Mouse (Mus musculus) limb, embryonic 12.5 days (tissue): Measurements from ENCODE around the gene Kalrn. TPM values are rescaled to one million over a fixed set of nuclear protein-coding genes. Genes with fewer than 3 reads are reported as not detected.

Experiments
- ATAC-seq: fragments of 200-750 bp; cut with Nextera tagmentation; 2 replicates; pipeline ENCODE4 v1.8.0; 2017; ENCODE audit warnings: low read depth, moderate TSS enrichment; ENCODE audit not compliant: insufficient number of reproducible peaks, insufficient read depth, low FRiP score, low TSS enrichment
- H3K27ac ChIP-seq: fragments of 300-500 bp; sonication (generic); 2 replicates; pipeline ENCODE4 v1.5.1; 2016; ENCODE audit warnings: mild to moderate bottlenecking, moderate library complexity
- H3K27me3 ChIP-seq: fragments of 300-500 bp; sonication (generic); 2 replicates; pipeline ENCODE4 v1.6.1; 2016; ENCODE audit warnings: mild to moderate bottlenecking, moderate library complexity
- H3K36me3 ChIP-seq: fragments of 300-500 bp; sonication (generic); 2 replicates; pipeline ENCODE4 v1.6.1; 2016; ENCODE audit warnings: mild to moderate bottlenecking, moderate library complexity
- H3K4me1 ChIP-seq: fragments of 300-500 bp; sonication (generic); replicated peaks from 2 replicates; pipeline ENCODE4 v1.6.1; 2016
- H3K4me2 ChIP-seq: fragments of 300-500 bp; sonication (generic); 2 replicates; pipeline ENCODE4 v1.6.1; 2016; ENCODE audit warnings: mild to moderate bottlenecking, moderate library complexity
- H3K4me3 ChIP-seq: fragments of 300-500 bp; sonication (generic); replicated peaks from 2 replicates; pipeline ENCODE4 v1.5.1; 2016; ENCODE audit warnings: mild to moderate bottlenecking
- H3K9ac ChIP-seq: fragments of 300-500 bp; sonication (generic); replicated peaks from 2 replicates; pipeline ENCODE4 v1.6.1; 2016; ENCODE audit warnings: mild to moderate bottlenecking, moderate library complexity
- H3K9me3 ChIP-seq: fragments of 300-500 bp; sonication (generic); 2 replicates; pipeline ENCODE4 v1.6.1; 2016; ENCODE audit warnings: mild to moderate bottlenecking, moderate library complexity
- WGBS: fragments of 180-500 bp; shearing (Covaris S2); methylation state at CpG from one replicate; pipeline ENCODE4 v1.1.7; 2016; 5-methylcytosine and 5-hydroxymethylcytosine counted together
- polyA plus RNA-seq: library from polyadenylated mRNA; unstranded; fragments of >200 nt; fragmentation: Nextera tagmentation; extraction: Ambion mirVana; gene quantifications from 2 replicates; pipeline ENCODE4 v1.2.1, GENCODE M21; 2016

Kalrn gene
- polyA plus RNA-seq, 1 experiment from 2014 or later, result 13.1 TPM

- Histone ChIP-seq H3K9ac (no peak overlapping the region), H3K36me3 (no peaks in the 10 kb centered on the region), H3K4me1 (peaks cover 6% of the 10 kb centered on the region; the same call in 1 of the 2 replicates), H3K4me2 (no peak overlapping the region), H3K4me3 (no peak overlapping the region), H3K27me3 (no peaks in the 10 kb centered on the region), H3K27ac (no peak overlapping the region), H3K9me3 (no peaks in the 10 kb centered on the region)
- WGBS, result 94% methylated on average over 10 of the region's 10 CpGs
- no peak for ATAC-seq
These were observed 69.1 kb downstream of the Kalrn start for GRCm38 (mm10) chr16:34504250-34504649.

- H3K27me3 ChIP-seq, result no peaks in the 10 kb centered on the region
- H3K27ac ChIP-seq, result no peak overlapping the region
- H3K36me3 ChIP-seq, result no peaks in the 10 kb centered on the region
- no peak overlapping the region for H3K4me2 ChIP-seq
- H3K9me3 ChIP-seq, result 0 out of 2 replicates have a peak, but pooled peaks cover under 1% of the 10 kb centered on the region
- no peak overlapping the region for H3K9ac ChIP-seq
- peaks cover 6% of the 10 kb centered on the region; the same call in 1 of the 2 replicates for H3K4me1 ChIP-seq
- H3K4me3 ChIP-seq, result no peak overlapping the region
- no peak for ATAC-seq
These were observed 71.2 kb downstream of the Kalrn start for GRCm38 (mm10) chr16:34502110-34502509.

- ATAC-seq, result no peak
- Histone ChIP-seq H3K4me1 (peaks cover 26% of the 10 kb centered on the region), H3K9ac (no peak overlapping the region), H3K9me3 (peaks cover 6% of the 10 kb centered on the region; the same call in 1 of the 2 replicates), H3K27ac (no peak overlapping the region), H3K27me3 (no peaks in the 10 kb centered on the region), H3K4me3 (no peak overlapping the region), H3K36me3 (no peaks in the 10 kb centered on the region), H3K4me2 (no peak overlapping the region)
- WGBS, result 88% methylated on average over 1 of the region's 1 CpGs
These were observed 78.6 kb downstream of the Kalrn start for GRCm38 (mm10) chr16:34494741-34495140.

GRCm38 (mm10) chr16:34493914-34494313 lies 79.4 kb downstream of the Kalrn start:
- Histone ChIP-seq H3K27me3 (no peaks in the 10 kb centered on the region), H3K36me3 (no peaks in the 10 kb centered on the region), H3K4me3 (no peak overlapping the region), H3K9me3 (peaks cover 6% of the 10 kb centered on the region; the same call in 1 of the 2 replicates), H3K27ac (no peak overlapping the region), H3K9ac (no peak overlapping the region), H3K4me2 (no peak overlapping the region), H3K4me1 (peaks cover 28% of the 10 kb centered on the region)
- WGBS, result 40% methylated on average over 3 of the region's 3 CpGs
- no peak for ATAC-seq

- Histone ChIP-seq H3K27ac (no peak overlapping the region), H3K4me1 (peaks cover 29% of the 10 kb centered on the region), H3K9ac (no peak overlapping the region), H3K4me2 (no peak overlapping the region), H3K27me3 (no peaks in the 10 kb centered on the region), H3K36me3 (no peaks in the 10 kb centered on the region), H3K9me3 (no peaks in the 10 kb centered on the region), H3K4me3 (no peak overlapping the region)
- 76% methylated on average over 8 of the region's 8 CpGs for WGBS
- ATAC-seq, result no peak
These were observed 82.1 kb downstream of the Kalrn start for GRCm38 (mm10) chr16:34491225-34491624.

- ATAC-seq, result no peak
- WGBS, result 31% methylated on average over 8 of the region's 8 CpGs
These were observed 82.8 kb downstream of the Kalrn start for GRCm38 (mm10) chr16:34490506-34490905.

GRCm38 (mm10) chr16:34489805-34490325 lies 83.5 kb downstream of the Kalrn start:
- Histone ChIP-seq H3K36me3 (no peaks in the 10 kb centered on the region), H3K4me2 (no peak overlapping the region), H3K9me3 (no peaks in the 10 kb centered on the region), H3K27ac (no peak overlapping the region), H3K9ac (no peak overlapping the region), H3K27me3 (no peaks in the 10 kb centered on the region), H3K4me1 (peaks cover 35% of the 10 kb centered on the region), H3K4me3 (no peak overlapping the region)
- ATAC-seq, result no peak
- WGBS, result 57% methylated on average over 3 of the region's 3 CpGs

More at GRCm38 (mm10) chr16:34490506-34490905, 82.8 kb downstream of the Kalrn start:
- Histone ChIP-seq H3K9ac (no peak overlapping the region), H3K27ac (no peak overlapping the region), H3K4me3 (no peak overlapping the region), H3K9me3 (no peaks in the 10 kb centered on the region), H3K27me3 (no peaks in the 10 kb centered on the region), H3K36me3 (no peaks in the 10 kb centered on the region), H3K4me1 (peaks cover 31% of the 10 kb centered on the region), H3K4me2 (no peak overlapping the region)

- H3K9me3 ChIP-seq, result no peaks in the 10 kb centered on the region
- H3K27me3 ChIP-seq, result no peaks in the 10 kb centered on the region
- H3K4me1 ChIP-seq, result peaks cover 28% of the 10 kb centered on the region
- no peak overlapping the region for H3K9ac ChIP-seq
- no peak overlapping the region for H3K4me3 ChIP-seq
- H3K36me3 ChIP-seq, result no peaks in the 10 kb centered on the region
- no peak for ATAC-seq
- 78% methylated on average over 5 of the region's 5 CpGs for WGBS
- H3K4me2 ChIP-seq, result no peak overlapping the region
- H3K27ac ChIP-seq, result no peak overlapping the region
These were observed 85.5 kb downstream of the Kalrn start for GRCm38 (mm10) chr16:34487823-34488222.

- Histone ChIP-seq H3K9ac (no peak overlapping the region), H3K36me3 (no peaks in the 10 kb centered on the region), H3K27ac (no peak overlapping the region), H3K4me2 (no peak overlapping the region), H3K4me3 (no peak overlapping the region), H3K4me1 (peaks cover 28% of the 10 kb centered on the region), H3K9me3 (no peaks in the 10 kb centered on the region), H3K27me3 (no peaks in the 10 kb centered on the region)
- no peak for ATAC-seq
- WGBS, result 89% methylated on average over 7 of the region's 7 CpGs
These were observed 86.1 kb downstream of the Kalrn start for GRCm38 (mm10) chr16:34487268-34487667.

- no peaks in the 10 kb centered on the region for H3K36me3 ChIP-seq
- no peak overlapping the region for H3K4me2 ChIP-seq
- WGBS, result 81% methylated on average over 6 of the region's 6 CpGs
- H3K4me3 ChIP-seq, result no peak overlapping the region
- no peak overlapping the region for H3K27ac ChIP-seq
- no peaks in the 10 kb centered on the region for H3K9me3 ChIP-seq
- H3K4me1 ChIP-seq, result peaks cover 18% of the 10 kb centered on the region
- H3K27me3 ChIP-seq, result no peaks in the 10 kb centered on the region
- ATAC-seq, result no peak
- no peak overlapping the region for H3K9ac ChIP-seq
These were observed 87.8 kb downstream of the Kalrn start for GRCm38 (mm10) chr16:34485483-34485882.

- H3K27ac ChIP-seq, result no peak overlapping the region
- H3K4me3 ChIP-seq, result no peak overlapping the region
- peaks cover 13% of the 10 kb centered on the region for H3K4me1 ChIP-seq
- no peak for ATAC-seq
- no peak overlapping the region for H3K9ac ChIP-seq
- no peaks in the 10 kb centered on the region for H3K27me3 ChIP-seq
- 50% methylated on average over 3 of the region's 3 CpGs for WGBS
- H3K4me2 ChIP-seq, result no peak overlapping the region
- H3K36me3 ChIP-seq, result no peaks in the 10 kb centered on the region
- H3K9me3 ChIP-seq, result no peaks in the 10 kb centered on the region
These were observed 88.4 kb downstream of the Kalrn start for GRCm38 (mm10) chr16:34484921-34485320.

- Histone ChIP-seq H3K4me2 (no peak overlapping the region), H3K4me3 (no peak overlapping the region), H3K27me3 (no peaks in the 10 kb centered on the region), H3K4me1 (peaks cover 9% of the 10 kb centered on the region), H3K9me3 (no peaks in the 10 kb centered on the region), H3K27ac (no peak overlapping the region), H3K36me3 (no peaks in the 10 kb centered on the region), H3K9ac (no peak overlapping the region)
- 90% methylated on average over 1 of the region's 1 CpGs for WGBS
- no peak for ATAC-seq
These were observed 89.1 kb downstream of the Kalrn start for GRCm38 (mm10) chr16:34484213-34484612.
